ENCODE assay signal across 8 mouse cellular contexts in genomic region chr7:36695791-36696241, GRCm38 (mm10). TPM values are rescaled to one million over a fixed set of nuclear protein-coding genes. Genes with fewer than 3 reads are reported as not detected.
A peak's percentile ranks its signal among the peaks of the same experiment; 100 is the strongest.
DNase-seq lines count a peak whose midpoint lies in the region; ATAC-seq and TF ChIP-seq lines count a peak whose summit lies in the region.

No protein-coding gene starts in this region.

- peak overlapping the region; percentile 95 for H3K4me3 ChIP-seq in lung, adult 2 months (replicated peaks; ENCODE audit: extremely low read depth, low read depth, low read length)
- peak overlapping the region; percentile 75 for H3K4me3 ChIP-seq in lung, embryonic 14.5 days (ENCODE audit: low read depth, low read length)

- 0 out of 2 replicates have a peak, but pooled peaks have one; percentile 10 for ATAC-seq in granulocyte monocyte progenitor cell, adult 5-6 weeks (replicated peaks; ENCODE audit: poor library complexity, severe bottlenecking)
- ATAC-seq in lung, embryonic 14.5 days (ENCODE audit: insufficient read depth): no peak

- peak overlapping the region; percentile 81 for H3K9ac ChIP-seq in lung, embryonic 14.5 days

- TF ChIP-seq CTCF in lung, adult 2 months (IDR thresholded peaks at IDR 0.05; ENCODE audit: insufficient read depth, low read length): no peak
- TF ChIP-seq CTCF in lung, embryonic 14.5 days (IDR thresholded peaks at IDR 0.05; ENCODE audit: low read depth): no peak

- peak overlapping the region; percentile 96 for H3K4me2 ChIP-seq in lung, embryonic 14.5 days

- peak overlapping the region; percentile 94 for H3K27ac ChIP-seq in lung, embryonic 14.5 days (ENCODE audit: low read depth)

- peaks cover 34% of the 10 kb centered on the region for H3K27me3 ChIP-seq in lung, embryonic 14.5 days (ENCODE audit: insufficient read depth, low read length)

- DNase-seq in lung, adult 2 months: peak; percentile 40
- no peak for DNase-seq in lung, postnatal 25 days (ENCODE audit: low spot score)
- peak; percentile 38 to 39 for DNase-seq in cerebellum, postnatal 36 days
- peak; percentile 34 for DNase-seq in kidney, adult 11 months
- peak; percentile 75 for DNase-seq in lung, embryonic 14.5 days
- DNase-seq in ovary, postnatal 36 days (ENCODE audit: low spot score): peak; percentile 51
- DNase-seq in natural killer cell, adult 2 months (ENCODE audit: low spot score in 2 of 2): no peak

- H3K9me3 ChIP-seq in lung, embryonic 14.5 days (ENCODE audit: low read depth, low read length): no peaks in the 10 kb centered on the region

- no peaks in the 10 kb centered on the region for H3K36me3 ChIP-seq in lung, embryonic 14.5 days (ENCODE audit: insufficient read depth)

- WGBS in lung, adult 2 months: under 1% methylated on average over 42 of the region's 42 CpGs
- under 1% methylated on average over 40 of the region's 42 CpGs for WGBS in lung, embryonic 14.5 days

- H3K4me1 ChIP-seq in lung, adult 2 months (ENCODE audit: control insufficient read depth, insufficient read depth, low read length): peaks cover 7% of the 10 kb centered on the region
- peaks cover 24% of the 10 kb centered on the region for H3K4me1 ChIP-seq in lung, embryonic 14.5 days (ENCODE audit: insufficient read depth)

- TF ChIP-seq POLR2A in lung, adult 2 months (IDR thresholded peaks at IDR 0.05; ENCODE audit: borderline replicate concordance, extremely low read depth, low read depth, low read length): no peak

RNA-seq across cellular contexts. Expression of gene Tshz3, which starts 2.1 kb away (rescaled TPM):
- 3.2 and 5.1 TPM in 2 replicates for polyA plus RNA-seq in lung, adult 2 months (2012; rRNA removed)
- 0.28 TPM in 1 of 2 replicates, not detected in the other for total RNA-seq in granulocyte monocyte progenitor cell, adult 5-6 weeks (2014; fragmentation: Nextera tagmentation)
- total RNA-seq in granulocyte monocyte progenitor cell, adult 5-6 weeks (2017): 0.15 TPM in 1 of 2 replicates, not detected in the other
- polyA plus RNA-seq in lung, embryonic 14.5 days (2014; fragmentation: Nextera tagmentation; extraction: Ambion mirVana): 21.1 and 23.3 TPM in 2 replicates

Comparison
In these comparisons a context has a peak if more than half of its experiments do, and no peak if none do; other contexts are left out.
1. DNase-seq: peak in lung, adult 2 months (single experiment), cerebellum, postnatal 36 days (2 of 2), kidney, adult 11 months (single experiment), lung, embryonic 14.5 days (single experiment) and ovary, postnatal 36 days (single experiment); none in lung, postnatal 25 days (single experiment) and natural killer cell, adult 2 months (0 of 2).